Mouse (Mus musculus): ENCODE measurements at regions not wholly inside any gene's neighbourhood (a gene's known extent, or its start where the extent isn't known, plus 50 kb on each side); places are given as distances from the start of the nearest gene placed in this dataset.

DNA sequence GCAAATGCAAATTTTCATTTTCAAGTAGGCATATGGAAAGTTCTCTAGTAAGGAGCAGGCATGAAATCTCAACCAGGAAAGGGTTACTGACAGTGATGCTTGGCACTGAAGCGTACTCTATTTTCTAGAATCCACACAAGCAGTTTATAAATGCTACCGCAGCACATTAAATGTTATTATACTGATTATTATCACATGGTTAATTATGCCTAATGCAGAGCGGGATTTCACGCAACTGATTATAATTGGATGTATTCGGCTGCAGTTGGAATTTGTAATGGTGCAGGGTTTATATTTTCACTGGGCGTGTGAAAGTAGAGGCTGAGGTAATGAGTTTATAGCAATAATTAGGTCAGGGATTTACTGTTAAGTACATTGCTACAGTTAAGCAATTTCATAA lies 221.4 kb downstream of the Gm11077 start:
- TF ChIP-seq CTCF (IDR thresholded peaks at IDR 0.05; ENCODE audit: control insufficient read depth, insufficient read depth, insufficient read length) (no peak), MYOD1 (IDR thresholded peaks at IDR 0.05; ENCODE audit: control insufficient read depth, insufficient read length, low read depth) (no peak), MYOG (IDR thresholded peaks at IDR 0.05; ENCODE audit: control insufficient read depth, extremely low read depth, insufficient read length) (no peak)

Measured in C2C12 (cell line).